Mouse (Mus musculus) olfactory bulb, adult 2 months (tissue): ENCODE data around the gene Cby1. TPM values are rescaled to one million over a fixed set of nuclear protein-coding genes. Genes with fewer than 3 reads are reported as not detected.

ENCODE experiments used
- H3K27ac ChIP-seq: fragments of 200-500 bp; 2 replicates; pipeline ENCODE4 v1.5.1; 2012; ENCODE audit warnings: low read depth, low read length; ENCODE audit not compliant: insufficient read depth
- H3K4me1 ChIP-seq: fragments of 200-500 bp; 2 replicates; pipeline ENCODE4 v1.6.1; 2012; ENCODE audit warnings: low read length; ENCODE audit not compliant: control insufficient read depth, insufficient read depth
- H3K4me3 ChIP-seq: fragments of 200-500 bp; 2 replicates; pipeline ENCODE4 v1.5.1; 2012; ENCODE audit warnings: mild to moderate bottlenecking, low read depth, low read length, moderate library complexity; ENCODE audit not compliant: insufficient read depth
- CTCF ChIP-seq: fragments of 200-500 bp; IDR thresholded peaks from 2 replicates; pipeline ENCODE4 v1.5.1; 2012; ENCODE audit warnings: low read depth, mild to moderate bottlenecking, low read length, moderate library complexity; ENCODE audit not compliant: insufficient read depth
- POLR2A ChIP-seq: fragments of 200-500 bp; IDR thresholded peaks from 2 replicates; pipeline ENCODE4 v1.6.1; 2012; ENCODE audit warnings: mild to moderate bottlenecking, low read depth, low read length, moderate library complexity; ENCODE audit not compliant: insufficient read depth
- WGBS: fragments of 180-500 bp; shearing (Covaris S2); methylation state at CpG from one replicate; pipeline ENCODE4 v1.1.7; 2018; 5-methylcytosine and 5-hydroxymethylcytosine counted together
- polyA plus RNA-seq: library from polyadenylated mRNA; stranded (reverse); fragments of >200 nt; gene quantifications from 2 replicates; pipeline ENCODE4 v1.2.4, GENCODE M21; 2012; ENCODE audit warnings: low replicate concordance; ENCODE audit not compliant: missing spikeins, insufficient read depth, insufficient read length

Gene Cby1
- polyA plus RNA-seq, 1 experiment = not detected

DNA sequence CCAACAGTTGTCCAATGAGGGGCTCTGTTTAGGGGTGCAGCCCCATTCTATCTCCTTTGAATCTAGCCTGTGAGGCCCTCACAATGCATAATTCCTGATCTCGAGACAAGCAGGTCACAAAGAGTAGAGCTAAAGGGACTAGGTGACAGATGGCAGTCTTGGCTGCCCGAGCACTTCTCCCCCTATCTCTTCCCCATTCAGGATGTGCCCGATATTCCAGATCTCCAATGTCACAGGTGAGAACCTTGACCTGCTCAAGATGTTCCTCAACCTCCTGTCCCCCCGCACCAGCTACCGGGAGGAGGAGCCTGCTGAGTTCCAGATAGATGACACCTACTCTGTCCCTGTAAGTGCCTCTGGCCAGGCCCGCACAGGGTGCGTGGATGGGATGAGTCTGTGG, 56.6 kb downstream of the Cby1 start:
- 92% methylated on average over 7 of the region's 7 CpGs for WGBS
- Histone ChIP-seq H3K4me3 (no peak overlapping the region), H3K27ac (no peak overlapping the region), H3K4me1 (no peaks in the 10 kb centered on the region)
- no peak for TF ChIP-seq POLR2A
- no peak for TF ChIP-seq CTCF

GRCm38 (mm10) chr15:79716710-79717109, 57.7 kb downstream of the Cby1 start:
- 86% methylated on average over 6 of the region's 6 CpGs for WGBS

More at GRCm38 (mm10) chr15:79716710-79717109, 57.7 kb downstream of the Cby1 start:
- H3K27ac ChIP-seq = no peak overlapping the region
- no peak overlapping the region for H3K4me3 ChIP-seq
- H3K4me1 ChIP-seq = 0 out of 2 replicates have a peak, but pooled peaks cover 3% of the 10 kb centered on the region
- TF ChIP-seq CTCF (no peak), POLR2A (no peak)

Other genes starting within 250 kb of the Cby1 start
- not detected in 2 replicates for gene Csnk1e, start 203.6 kb upstream of the Cby1 start, polyA plus RNA-seq
- gene Kcnj4, start 154.0 kb upstream of the Cby1 start, polyA plus RNA-seq = 142 TPM in 1 of 2 replicates, not detected in the other
- gene Kdelr3, start 142.8 kb upstream of the Cby1 start, polyA plus RNA-seq = not detected in 2 replicates
- 399 and 583 TPM in 2 replicates for gene Ddx17, start 112.5 kb upstream of the Cby1 start, polyA plus RNA-seq
- gene Dmc1, start 54.1 kb upstream of the Cby1 start, polyA plus RNA-seq = not detected in 2 replicates
- not detected in 2 replicates for gene Fam227a, start 243 bp upstream of the Cby1 start, polyA plus RNA-seq
- gene Tomm22, start 11.7 kb downstream of the Cby1 start, polyA plus RNA-seq = not detected in 2 replicates
- gene Josd1, start 28.7 kb downstream of the Cby1 start, polyA plus RNA-seq = not detected in 2 replicates
- not detected in 2 replicates for gene Gtpbp1, start 31.6 kb downstream of the Cby1 start, polyA plus RNA-seq
- gene Sun2, start 83.3 kb downstream of the Cby1 start, polyA plus RNA-seq = 247 TPM in 1 of 2 replicates, not detected in the other
- gene Dnal4, start 118.7 kb downstream of the Cby1 start, polyA plus RNA-seq = not detected in 2 replicates
- 326 TPM in 1 of 2 replicates, not detected in the other for gene Nptxr, start 145.6 kb downstream of the Cby1 start, polyA plus RNA-seq
- gene Npcd, start 175.0 kb downstream of the Cby1 start, polyA plus RNA-seq = not detected in 2 replicates
- not detected in 2 replicates for gene Cbx6, start 175.5 kb downstream of the Cby1 start, polyA plus RNA-seq
- 702 TPM in 1 of 2 replicates, not detected in the other for gene Apobec3, start 232.5 kb downstream of the Cby1 start, polyA plus RNA-seq